ENCODE assay signal across 47 mouse cellular contexts in genomic region chr17:89250811-89251210, GRCm38 (mm10). TPM values are rescaled to one million over a fixed set of nuclear protein-coding genes. Genes with fewer than 3 reads are reported as not detected.
"Had no signal": no experiment of that assay in that cellular context is flagged by ENCODE, and none has a peak within 500 bp of the region (broad histone marks: within the 10 kb centered on the region; RNA-seq: fewer than 3 reads in every experiment).

No protein-coding gene starts in this region.

- H3K27ac ChIP-seq: limb, embryonic 10.5 days; limb, embryonic 12.5 days; limb, embryonic 13.5 days; limb, embryonic 15.5 days; liver, embryonic 12.5 days; liver, embryonic 13.5 days; liver, embryonic 14.5 days; liver, embryonic 15.5 days; lung, embryonic 15.5 days; macrophage; midbrain, embryonic 10.5 days; midbrain, embryonic 12.5 days; midbrain, embryonic 13.5 days; midbrain, embryonic 15.5 days had no signal

- DNase-seq: left cerebral cortex, postnatal 4 days; liver; liver, embryonic 13.5 days; liver, postnatal 0 days; lung, adult 18-20 months; lung, adult 2 months; lung, embryonic 14.5 days; lung, postnatal 10 days; lung, postnatal 14 days; lung, postnatal 36 days; lung, postnatal 4 days; midbrain, embryonic 14.5 days had no signal

- H3K4me3 ChIP-seq: limb, embryonic 10.5 days; limb, embryonic 12.5 days; limb, embryonic 13.5 days; limb, embryonic 15.5 days; liver, embryonic 12.5 days; liver, embryonic 13.5 days; liver, embryonic 15.5 days; lung, embryonic 15.5 days; megakaryocyte, embryonic 14.5 days; midbrain, embryonic 10.5 days; midbrain, embryonic 12.5 days; midbrain, embryonic 13.5 days; midbrain, embryonic 15.5 days; myocyte had no signal

RNA-seq across cellular contexts. Expression of gene Fshr, which starts 50.3 kb away (rescaled TPM):
- total RNA-seq: left cerebral cortex, adult 8-10 months; left cerebral cortex, postnatal 10 days; left cerebral cortex, postnatal 14 days; left cerebral cortex, postnatal 25 days; left cerebral cortex, postnatal 36 days; left cerebral cortex, postnatal 4 days; liver, adult 2 months; megakaryocyte progenitor cell, adult 5-6 weeks; megakaryocyte, adult 5-6 weeks; megakaryocyte-erythroid progenitor cell, adult 5-6 weeks; midbrain, postnatal 0 days; monocyte, adult 5-6 weeks had no signal
- polyA plus RNA-seq: limb, embryonic 10.5 days; limb, embryonic 11.5 days; limb, embryonic 12.5 days; limb, embryonic 13.5 days; limb, embryonic 14.5 days; limb, embryonic 15.5 days; liver, adult 2 months; liver, embryonic 11.5 days; liver, embryonic 12.5 days; liver, embryonic 13.5 days; liver, embryonic 14.5 days; liver, embryonic 15.5 days; liver, embryonic 16.5 days; liver, postnatal 0 days; lung, adult 2 months; lung, embryonic 14.5 days; lung, embryonic 15.5 days; lung, embryonic 16.5 days; lung, postnatal 0 days; macrophage; midbrain, embryonic 10.5 days; midbrain, embryonic 11.5 days; midbrain, embryonic 12.5 days; midbrain, embryonic 13.5 days; midbrain, embryonic 14.5 days; midbrain, embryonic 15.5 days; midbrain, embryonic 16.5 days; midbrain, postnatal 0 days; myocyte; neural tube, embryonic 11.5 days had no signal
